Mouse (Mus musculus) thymus, adult 2 months (tissue): ENCODE data around the gene Nhlrc2. TPM values are rescaled to one million over a fixed set of nuclear protein-coding genes. Genes with fewer than 3 reads are reported as not detected.

ENCODE experiments used
- DNase-seq: peaks from one replicate; pipeline ENCODE4 v3.0.0; 2021
- H3K27ac ChIP-seq: fragments of 200-500 bp; 2 replicates; pipeline ENCODE4 v1.5.1; 2012; ENCODE audit warnings: low read length, control low read depth; ENCODE audit not compliant: control insufficient read depth, insufficient read depth
- H3K27me3 ChIP-seq: fragments of 200-500 bp; 2 replicates; pipeline ENCODE4 v1.6.1; 2012; ENCODE audit warnings: mild to moderate bottlenecking, low read length, moderate library complexity, mixed read lengths; ENCODE audit not compliant: control insufficient read depth, insufficient read depth
- H3K36me3 ChIP-seq: fragments of 200-500 bp; 2 replicates; pipeline ENCODE4 v1.6.1; 2012; ENCODE audit warnings: mild to moderate bottlenecking, low read length, moderate library complexity; ENCODE audit not compliant: control insufficient read depth, insufficient read depth
- H3K4me1 ChIP-seq: fragments of 200-500 bp; replicated peaks from 2 replicates; pipeline ENCODE4 v1.6.1; 2012; ENCODE audit warnings: low read length; ENCODE audit not compliant: control insufficient read depth, insufficient read depth
- H3K4me3 ChIP-seq: fragments of 200-500 bp; 2 replicates; pipeline ENCODE4 v1.5.1; 2012; ENCODE audit warnings: mild to moderate bottlenecking, low read length, control low read depth, moderate library complexity; ENCODE audit not compliant: control insufficient read depth, insufficient read depth
- CTCF ChIP-seq: fragments of 200-500 bp; IDR thresholded peaks from 2 replicates; pipeline ENCODE4 v1.5.1; 2012; ENCODE audit warnings: mild to moderate bottlenecking, control low read depth, low read length, moderate library complexity, borderline replicate concordance; ENCODE audit not compliant: control insufficient read depth, poor library complexity, insufficient read depth; ENCODE audit errors: extremely low read depth
- POLR2A ChIP-seq: fragments of 200-500 bp; IDR thresholded peaks from 2 replicates; pipeline ENCODE4 v1.6.1; 2012; ENCODE audit warnings: mild to moderate bottlenecking, low read length, control low read depth, moderate library complexity; ENCODE audit not compliant: control insufficient read depth, poor library complexity, insufficient read depth; ENCODE audit errors: extremely low read depth
- WGBS: fragments of 180-500 bp; shearing (Covaris S2); methylation state at CpG from one replicate; pipeline ENCODE4 v1.1.7; 2018; 5-methylcytosine and 5-hydroxymethylcytosine counted together
- polyA plus RNA-seq: library from polyadenylated mRNA; depleted of rRNA; stranded (reverse); fragments of >200 nt; gene quantifications from 2 replicates; pipeline ENCODE4 v1.2.3, GENCODE M21; 2012

The Nhlrc2 gene
- polyA plus RNA-seq, 1 experiment: 12.6 TPM

GRCm38 (mm10) chr19:56573184-56573583 lies 25.1 kb downstream of the Nhlrc2 start:
- WGBS: over 99% methylated on average over 6 of the region's 6 CpGs

GRCm38 (mm10) chr19:56577801-56578200 lies 29.7 kb downstream of the Nhlrc2 start:
- Histone ChIP-seq H3K4me1 (no peaks in the 10 kb centered on the region), H3K36me3 (no peaks in the 10 kb centered on the region; the same call in 1 of the 2 replicates), H3K27me3 (no peaks in the 10 kb centered on the region), H3K27ac (no peak overlapping the region), H3K4me3 (no peak overlapping the region)
- TF ChIP-seq CTCF (no peak), POLR2A (no peak)
- no peak for DNase-seq
- WGBS: 96% methylated on average over 1 of the region's 1 CpGs

More at GRCm38 (mm10) chr19:56573184-56573583, 25.1 kb downstream of the Nhlrc2 start:
- no peaks in the 10 kb centered on the region for H3K4me1 ChIP-seq
- no peaks in the 10 kb centered on the region for H3K27me3 ChIP-seq
- H3K27ac ChIP-seq: no peak overlapping the region
- DNase-seq: no peak
- H3K4me3 ChIP-seq: no peak overlapping the region
- H3K36me3 ChIP-seq: peaks cover 4% of the 10 kb centered on the region; the same call in 1 of the 2 replicates
- TF ChIP-seq POLR2A (no peak), CTCF (no peak)

- no peaks in the 10 kb centered on the region for H3K27me3 ChIP-seq
- H3K27ac ChIP-seq: no peak overlapping the region
- WGBS: 97% methylated on average over 5 of the region's 5 CpGs
- no peaks in the 10 kb centered on the region for H3K4me1 ChIP-seq
- no peaks in the 10 kb centered on the region; the same call in 1 of the 2 replicates for H3K36me3 ChIP-seq
- TF ChIP-seq POLR2A: no peak
- no peak for TF ChIP-seq CTCF
- DNase-seq: no peak
- H3K4me3 ChIP-seq: no peak overlapping the region
Measured at GRCm38 (mm10) chr19:56581981-56582380, 33.9 kb downstream of the Nhlrc2 start.

GRCm38 (mm10) chr19:56583785-56584184 lies 35.7 kb downstream of the Nhlrc2 start:
- H3K36me3 ChIP-seq: peaks cover 5% of the 10 kb centered on the region; the same call in 1 of the 2 replicates
- WGBS: 94% methylated on average over 5 of the region's 5 CpGs
- no peaks in the 10 kb centered on the region for H3K4me1 ChIP-seq
- TF ChIP-seq POLR2A: no peak
- no peak for TF ChIP-seq CTCF
- H3K4me3 ChIP-seq: no peak overlapping the region
- H3K27ac ChIP-seq: no peak overlapping the region
- no peaks in the 10 kb centered on the region for H3K27me3 ChIP-seq
- DNase-seq: no peak

- no peak overlapping the region for H3K27ac ChIP-seq
- peaks cover 5% of the 10 kb centered on the region; the same call in 1 of the 2 replicates for H3K36me3 ChIP-seq
- TF ChIP-seq CTCF (no peak), POLR2A (no peak)
- no peak overlapping the region for H3K4me3 ChIP-seq
- H3K4me1 ChIP-seq: no peaks in the 10 kb centered on the region
- DNase-seq: no peak
- WGBS: 98% methylated on average over 3 of the region's 3 CpGs
- H3K27me3 ChIP-seq: no peaks in the 10 kb centered on the region
Measured at GRCm38 (mm10) chr19:56584288-56584687, 36.2 kb downstream of the Nhlrc2 start.

- H3K27ac ChIP-seq: no peak overlapping the region
Measured at GRCm38 (mm10) chr19:56586320-56586719, 38.3 kb downstream of the Nhlrc2 start.

GRCm38 (mm10) chr19:56588205-56588626 lies 40.2 kb downstream of the Nhlrc2 start:
- Histone ChIP-seq H3K4me1 (no peaks in the 10 kb centered on the region), H3K27ac (no peak overlapping the region), H3K36me3 (peaks cover 28% of the 10 kb centered on the region), H3K27me3 (no peaks in the 10 kb centered on the region), H3K4me3 (no peak overlapping the region)
- TF ChIP-seq CTCF (no peak), POLR2A (no peak)
- DNase-seq: no peak
- 92% methylated on average over 6 of the region's 6 CpGs for WGBS

More at GRCm38 (mm10) chr19:56586320-56586719, 38.3 kb downstream of the Nhlrc2 start:
- TF ChIP-seq POLR2A: no peak
- TF ChIP-seq CTCF: no peak
- no peak for DNase-seq
- Histone ChIP-seq H3K27me3 (no peaks in the 10 kb centered on the region), H3K36me3 (peaks cover 15% of the 10 kb centered on the region), H3K4me1 (no peaks in the 10 kb centered on the region), H3K4me3 (no peak overlapping the region)
- WGBS: 92% methylated on average over 8 of the region's 8 CpGs

- Histone ChIP-seq H3K4me3 (no peak overlapping the region), H3K27ac (no peak overlapping the region), H3K4me1 (no peaks in the 10 kb centered on the region), H3K36me3 (peaks cover 34% of the 10 kb centered on the region), H3K27me3 (no peaks in the 10 kb centered on the region)
- no peak for DNase-seq
- WGBS: 95% methylated on average over 6 of the region's 6 CpGs
- no peak for TF ChIP-seq POLR2A
- no peak for TF ChIP-seq CTCF
Measured at GRCm38 (mm10) chr19:56589008-56589407, 40.9 kb downstream of the Nhlrc2 start.
